Mouse (Mus musculus): ENCODE measurements around the gene Grb10. TPM values are rescaled to one million over a fixed set of nuclear protein-coding genes. Genes with fewer than 3 reads are reported as not detected.

The Grb10 gene
- polyA plus RNA-seq, 1 experiment = 7.2 TPM

DNA sequence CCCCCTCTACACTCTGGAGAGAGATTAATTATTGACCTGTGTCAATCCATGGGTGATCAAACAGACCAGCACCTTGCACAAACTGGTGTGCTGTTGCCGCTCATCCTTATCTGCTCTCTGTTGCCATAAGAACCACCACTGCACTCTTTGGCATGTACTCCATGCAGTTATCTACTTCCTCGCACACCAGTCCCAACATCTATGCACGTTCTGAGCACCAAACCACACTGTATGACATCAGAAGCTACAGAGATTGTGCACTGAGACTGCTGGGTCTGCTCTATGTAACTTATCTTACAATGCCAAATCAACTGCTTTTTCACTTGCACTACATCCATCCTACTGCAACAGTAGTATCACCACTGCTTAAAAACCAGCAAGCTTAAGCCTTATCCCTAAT, 28.4 kb downstream of the Grb10 start:
- Histone ChIP-seq H3K4me3 (replicated peaks) (no peak overlapping the region), H3K27me3 (replicated peaks) (peaks cover 3% of the 10 kb centered on the region), H3K4me1 (peaks cover 5% of the 10 kb centered on the region), H3K9me3 (peaks cover 34% of the 10 kb centered on the region), H3K36me3 (replicated peaks; ENCODE audit: low read length) (peaks cover 10% of the 10 kb centered on the region)
- no peak for TF ChIP-seq FLI1 (IDR thresholded peaks at IDR 0.05; ENCODE audit: low read length)
- no peak for TF ChIP-seq GATA1 (IDR thresholded peaks at IDR 0.05; ENCODE audit: borderline replicate concordance, low read length)

DNA sequence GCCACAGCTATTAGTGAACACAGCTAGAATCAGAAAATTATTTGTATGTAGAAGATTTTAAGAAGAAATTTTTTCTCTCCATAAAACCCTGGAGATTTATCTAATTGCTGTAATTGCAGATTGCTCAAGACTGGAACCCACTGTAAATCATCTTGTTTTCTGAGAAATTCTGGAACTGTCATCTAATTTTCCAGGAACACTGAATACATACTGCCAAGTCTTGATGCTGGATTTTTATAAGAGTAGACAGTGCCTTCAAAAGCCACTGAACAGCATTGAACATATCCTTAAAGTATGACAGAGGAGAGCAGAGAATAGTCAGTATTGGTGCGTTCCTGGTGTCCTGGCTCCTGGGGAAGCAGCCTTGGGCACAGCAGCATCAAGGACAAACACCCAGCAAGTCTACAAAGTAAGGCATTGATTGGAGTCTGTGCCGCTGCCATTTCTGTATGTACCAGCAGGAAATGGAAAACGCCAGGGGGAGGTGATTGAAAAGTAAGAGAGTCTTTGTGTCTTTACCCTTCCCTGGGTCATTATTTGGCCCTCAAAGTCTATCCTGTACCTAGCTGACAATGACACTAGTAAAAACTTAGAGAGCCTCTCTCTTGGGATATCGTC, 38.1 kb downstream of the Grb10 start:
- H3K9me3 ChIP-seq = 0 out of 2 replicates have a peak, but pooled peaks cover 2% of the 10 kb centered on the region
- H3K4me3 ChIP-seq (replicated peaks) = no peak overlapping the region
- H3K27me3 ChIP-seq (replicated peaks) = no peaks in the 10 kb centered on the region
- no peaks in the 10 kb centered on the region for H3K36me3 ChIP-seq (replicated peaks; ENCODE audit: low read length)
- no peak for TF ChIP-seq FLI1 (IDR thresholded peaks at IDR 0.05; ENCODE audit: low read length)
- TF ChIP-seq GATA1 (IDR thresholded peaks at IDR 0.05; ENCODE audit: borderline replicate concordance, low read length) = no peak
- no peaks in the 10 kb centered on the region for H3K4me1 ChIP-seq

DNA sequence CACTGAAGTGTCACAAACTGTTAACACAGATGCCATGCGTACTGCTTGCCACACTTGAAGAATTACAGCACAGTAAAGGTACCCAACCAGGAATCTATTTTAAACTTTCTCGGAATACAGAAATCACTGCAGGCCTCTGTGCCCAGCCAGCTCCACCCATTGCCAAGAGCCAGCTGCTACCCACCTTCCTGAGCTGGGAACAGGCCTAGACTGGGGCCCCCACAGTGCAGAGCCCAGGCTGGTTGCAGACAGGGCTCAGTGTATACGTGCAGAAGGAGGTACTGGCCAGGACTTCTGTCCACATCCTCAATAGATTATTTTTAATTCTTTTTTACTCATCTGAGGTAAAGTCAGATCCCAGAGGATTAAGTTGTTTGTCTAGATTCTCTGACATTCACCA, 39.6 kb downstream of the Grb10 start:
- H3K36me3 ChIP-seq (replicated peaks; ENCODE audit: low read length) = no peaks in the 10 kb centered on the region
- no peaks in the 10 kb centered on the region for H3K9me3 ChIP-seq
- TF ChIP-seq GATA1 (IDR thresholded peaks at IDR 0.05; ENCODE audit: borderline replicate concordance, low read length) (no peak), FLI1 (IDR thresholded peaks at IDR 0.05; ENCODE audit: low read length) (no peak)
- H3K4me1 ChIP-seq = no peaks in the 10 kb centered on the region
- H3K4me3 ChIP-seq (replicated peaks) = no peak overlapping the region
- H3K27me3 ChIP-seq (replicated peaks) = no peaks in the 10 kb centered on the region

DNA sequence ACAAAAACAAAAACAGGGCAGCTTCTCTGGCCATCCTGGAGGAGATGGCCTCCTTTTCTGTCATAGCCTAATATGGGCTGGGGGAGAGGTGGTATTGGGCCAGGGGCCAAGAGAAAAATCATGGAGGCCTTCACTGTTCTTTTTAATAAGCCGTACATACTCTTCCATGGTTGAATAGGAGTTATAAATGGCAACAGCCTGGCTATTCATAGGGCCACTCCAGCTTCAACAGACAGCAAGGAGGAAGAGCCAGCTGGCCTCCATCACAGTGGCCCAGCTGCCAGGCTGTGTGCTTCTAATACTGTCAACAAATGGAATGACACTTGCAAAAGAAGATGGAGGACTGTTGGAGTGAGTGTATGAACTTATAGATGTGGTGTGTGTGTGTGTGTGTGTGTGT, 41.4 kb downstream of the Grb10 start:
- Histone ChIP-seq H3K27me3 (replicated peaks) (no peaks in the 10 kb centered on the region), H3K4me1 (no peaks in the 10 kb centered on the region; the same call in 1 of the 2 replicates), H3K36me3 (replicated peaks; ENCODE audit: low read length) (no peaks in the 10 kb centered on the region), H3K4me3 (replicated peaks) (no peak overlapping the region), H3K9me3 (no peaks in the 10 kb centered on the region)
- TF ChIP-seq GATA1 (IDR thresholded peaks at IDR 0.05; ENCODE audit: borderline replicate concordance, low read length) = no peak
- no peak for TF ChIP-seq FLI1 (IDR thresholded peaks at IDR 0.05; ENCODE audit: low read length)

DNA sequence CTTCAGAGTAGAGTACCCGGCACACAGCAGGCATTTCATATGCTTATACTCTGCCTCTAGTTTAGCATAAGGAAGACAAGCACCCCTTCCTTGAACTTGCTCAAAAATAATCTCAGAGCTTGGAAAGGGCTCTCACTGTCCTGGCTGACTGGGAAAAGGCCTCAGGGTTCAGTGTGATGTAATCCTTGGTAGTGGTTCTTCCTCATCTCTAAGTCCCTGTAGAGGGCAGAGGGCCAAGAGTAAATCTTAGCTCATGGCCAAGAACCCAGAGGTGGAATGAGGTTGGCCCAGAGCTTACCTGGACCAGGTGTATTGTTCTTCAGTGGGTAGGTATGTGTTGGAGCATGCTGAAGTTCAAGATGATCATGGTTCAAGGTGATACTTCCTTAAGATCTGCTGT, 43.1 kb downstream of the Grb10 start:
- Histone ChIP-seq H3K4me3 (replicated peaks) (no peak overlapping the region), H3K27me3 (replicated peaks) (no peaks in the 10 kb centered on the region), H3K9me3 (no peaks in the 10 kb centered on the region), H3K4me1 (peaks cover 4% of the 10 kb centered on the region; the same call in 1 of the 2 replicates), H3K36me3 (replicated peaks; ENCODE audit: low read length) (no peaks in the 10 kb centered on the region)
- TF ChIP-seq GATA1 (IDR thresholded peaks at IDR 0.05; ENCODE audit: borderline replicate concordance, low read length) (no peak), FLI1 (IDR thresholded peaks at IDR 0.05; ENCODE audit: low read length) (no peak)

DNA sequence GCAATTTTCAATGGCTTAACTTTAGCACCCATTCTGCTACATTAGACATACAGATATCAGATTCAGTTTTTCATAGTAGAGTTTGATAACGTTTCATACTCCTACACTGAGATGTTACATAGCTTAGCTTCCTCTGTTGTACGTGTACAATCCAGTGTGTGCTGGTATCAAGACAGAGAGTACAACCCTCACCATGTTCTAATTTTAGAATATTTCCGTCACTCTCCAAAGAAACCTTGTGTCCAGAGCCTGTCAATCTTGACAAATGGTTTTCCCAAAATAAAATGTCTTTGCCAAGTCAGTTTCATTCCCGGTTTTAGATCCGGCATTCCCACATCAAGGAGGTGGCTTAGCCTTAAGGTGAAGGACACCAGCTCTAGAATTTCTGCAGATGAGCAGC, 44.7 kb downstream of the Grb10 start:
- no peak overlapping the region for H3K4me3 ChIP-seq (replicated peaks)
- peaks cover 4% of the 10 kb centered on the region; the same call in 1 of the 2 replicates for H3K4me1 ChIP-seq
- H3K27me3 ChIP-seq (replicated peaks) = no peaks in the 10 kb centered on the region
- H3K36me3 ChIP-seq (replicated peaks; ENCODE audit: low read length) = no peaks in the 10 kb centered on the region
- peaks cover 7% of the 10 kb centered on the region for H3K9me3 ChIP-seq
- TF ChIP-seq GATA1 (IDR thresholded peaks at IDR 0.05; ENCODE audit: borderline replicate concordance, low read length) = no peak
- no peak for TF ChIP-seq FLI1 (IDR thresholded peaks at IDR 0.05; ENCODE audit: low read length)

DNA sequence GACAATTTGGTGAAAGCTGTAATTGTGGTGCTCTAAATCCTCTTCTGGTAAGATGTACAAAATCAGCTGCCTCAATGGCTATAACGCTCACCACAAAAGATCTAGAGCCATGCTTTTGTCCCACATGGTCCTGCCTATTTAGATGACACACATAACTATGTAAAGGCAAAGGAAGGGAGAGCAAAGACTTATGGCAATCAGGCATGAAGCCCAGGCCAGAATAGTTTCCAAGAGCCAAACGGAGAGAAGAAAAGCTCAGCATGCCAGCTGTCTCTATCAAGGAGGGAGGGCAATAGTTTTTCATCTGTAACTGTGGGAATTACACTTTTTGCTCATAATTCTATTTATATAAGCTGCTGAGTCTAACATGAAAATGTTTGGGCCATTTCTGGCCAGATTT, 45.3 kb downstream of the Grb10 start:
- TF ChIP-seq GATA1 (IDR thresholded peaks at IDR 0.05; ENCODE audit: borderline replicate concordance, low read length) (no peak), FLI1 (IDR thresholded peaks at IDR 0.05; ENCODE audit: low read length) (no peak)
- H3K27me3 ChIP-seq (replicated peaks) = no peaks in the 10 kb centered on the region

DNA sequence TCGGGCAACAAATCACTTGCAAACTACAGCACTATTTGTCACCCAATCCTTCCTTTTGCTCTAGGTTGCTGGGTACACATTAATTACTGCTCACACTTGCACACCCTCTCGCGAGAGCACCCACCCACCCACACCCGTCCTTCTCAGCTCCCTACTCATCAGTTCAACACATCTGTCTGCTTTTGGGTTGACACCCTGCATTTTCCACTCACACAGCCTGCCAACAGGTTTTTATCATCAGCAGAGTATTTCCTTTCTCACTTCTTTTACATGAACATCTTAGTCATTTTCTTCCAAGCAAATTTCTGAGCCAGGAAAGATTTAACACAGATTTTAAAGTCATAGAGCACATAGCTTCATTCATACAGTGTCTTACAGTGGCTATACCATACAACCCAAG, 48.6 kb downstream of the Grb10 start:
- Histone ChIP-seq H3K36me3 (replicated peaks; ENCODE audit: low read length) (no peaks in the 10 kb centered on the region), H3K9me3 (peaks cover 12% of the 10 kb centered on the region), H3K4me1 (peaks cover 4% of the 10 kb centered on the region; the same call in 1 of the 2 replicates), H3K4me3 (replicated peaks) (no peak overlapping the region), H3K27me3 (replicated peaks) (no peaks in the 10 kb centered on the region)
- TF ChIP-seq FLI1 (IDR thresholded peaks at IDR 0.05; ENCODE audit: low read length) (no peak), GATA1 (IDR thresholded peaks at IDR 0.05; ENCODE audit: borderline replicate concordance, low read length) (no peak)

More for the DNA sequence above, 45.3 kb downstream of the Grb10 start:
- Histone ChIP-seq H3K4me1 (peaks cover 4% of the 10 kb centered on the region; the same call in 1 of the 2 replicates), H3K9me3 (peaks cover 12% of the 10 kb centered on the region), H3K36me3 (replicated peaks; ENCODE audit: low read length) (no peaks in the 10 kb centered on the region), H3K4me3 (replicated peaks) (no peak overlapping the region)

DNA sequence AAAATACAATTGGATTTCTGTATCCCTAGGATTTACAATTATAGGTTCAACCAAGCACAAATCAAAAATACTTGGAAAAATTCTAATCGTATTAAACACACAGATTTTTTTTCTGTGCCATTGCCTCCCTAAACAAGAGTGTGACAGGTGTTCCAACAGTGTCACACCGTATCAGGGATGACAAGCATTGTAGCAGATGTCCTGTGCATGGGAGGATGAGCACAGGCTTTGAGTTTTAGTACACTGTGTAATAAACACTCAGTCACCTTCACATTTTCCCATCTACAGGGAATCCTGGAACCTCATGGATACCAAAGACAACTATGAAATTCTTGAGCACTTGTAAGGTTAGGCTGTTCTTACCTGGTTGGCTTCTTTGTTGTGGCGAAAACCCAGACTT, 51.2 kb downstream of the Grb10 start:
- TF ChIP-seq FLI1 (IDR thresholded peaks at IDR 0.05; ENCODE audit: low read length) = no peak
- TF ChIP-seq GATA1 (IDR thresholded peaks at IDR 0.05; ENCODE audit: borderline replicate concordance, low read length) = no peak
- Histone ChIP-seq H3K36me3 (replicated peaks; ENCODE audit: low read length) (peaks cover 3% of the 10 kb centered on the region), H3K4me3 (replicated peaks) (no peak overlapping the region), H3K27me3 (replicated peaks) (peaks cover 3% of the 10 kb centered on the region), H3K9me3 (peaks cover 12% of the 10 kb centered on the region), H3K4me1 (peaks cover 8% of the 10 kb centered on the region)

DNA sequence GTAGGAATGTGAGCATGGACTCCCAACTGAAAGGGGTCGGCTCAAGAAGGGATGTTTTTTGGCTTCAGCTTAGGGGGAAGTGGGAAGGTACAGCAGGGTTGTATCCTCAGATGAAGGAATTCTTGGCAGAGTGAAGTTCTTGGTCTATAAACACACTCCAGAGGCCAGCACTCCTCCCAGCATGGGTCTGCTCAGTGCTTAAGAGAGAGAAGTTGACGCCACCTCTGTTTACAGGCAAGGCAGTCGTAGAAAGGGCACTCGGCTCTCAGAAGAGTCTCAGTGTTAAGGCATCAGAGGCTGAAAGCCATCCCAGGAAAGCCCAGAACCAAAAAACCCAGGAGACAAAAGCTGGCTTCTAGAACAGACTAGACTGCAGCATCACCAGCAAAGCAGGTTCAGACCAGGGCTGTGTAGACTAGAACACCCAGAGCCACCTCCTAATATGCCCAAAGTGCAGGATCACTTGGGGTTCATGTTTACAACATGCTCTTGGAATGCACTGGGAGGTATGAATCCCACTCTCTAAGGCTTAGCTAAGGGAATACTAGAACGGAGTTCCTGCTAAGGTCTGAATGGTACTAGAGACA, 59.8 kb downstream of the Grb10 start:
- H3K27me3 ChIP-seq (replicated peaks) = peaks cover 10% of the 10 kb centered on the region
- no peaks in the 10 kb centered on the region for H3K9me3 ChIP-seq
- peaks cover 3% of the 10 kb centered on the region for H3K36me3 ChIP-seq (replicated peaks; ENCODE audit: low read length)
- TF ChIP-seq GATA1 (IDR thresholded peaks at IDR 0.05; ENCODE audit: borderline replicate concordance, low read length) = no peak
- no peak for TF ChIP-seq FLI1 (IDR thresholded peaks at IDR 0.05; ENCODE audit: low read length)
- no peak overlapping the region for H3K4me3 ChIP-seq (replicated peaks)
- H3K4me1 ChIP-seq = peaks cover 26% of the 10 kb centered on the region

Measured in megakaryocyte, embryonic 14.5 days (primary cell).